Mouse (Mus musculus) mouse embryonic stem cell (cell line): Measurements from ENCODE around the gene Mkln1.

Experiments used
- in situ Hi-C, 2 experiments: fragments of 300-500 bp; cut with MboI; formaldehyde crosslinking; loops; 1 replicate in 1 of 2; 3 replicates in 1 of 2; pipeline ENCODE4 v1.14.3; 2019 to 2020; ENCODE audit warnings: low sequenced_read_pairs in 2 of 2, low pct_unique_long_range_greater_than_20kb in 1 of 2, mixed read lengths in 1 of 2; ENCODE audit not compliant: unreplicated experiment in 1 of 2

The Mkln1 gene

GRCm38 (mm10) chr6:31564182-31564531 is 165.6 kb downstream of the Mkln1 start:
- in situ Hi-C loops, result no loop called here

GRCm38 (mm10) chr6:31564901-31565391 is 166.4 kb downstream of the Mkln1 start:
- in situ Hi-C loops, result no loop called here
